Mouse (Mus musculus): ENCODE measurements around the gene Trap1. TPM values are rescaled to one million over a fixed set of nuclear protein-coding genes. Genes with fewer than 3 reads are reported as not detected.
"Not testable (repeated sequence)": the region's sequence is repeated elsewhere in the genome, so short reads cannot be mapped to it uniquely, and the experiment has no call there.

The Trap1 gene
- polyA plus RNA-seq, 1 experiment from 2014 or later, result 61.2 TPM

DNA sequence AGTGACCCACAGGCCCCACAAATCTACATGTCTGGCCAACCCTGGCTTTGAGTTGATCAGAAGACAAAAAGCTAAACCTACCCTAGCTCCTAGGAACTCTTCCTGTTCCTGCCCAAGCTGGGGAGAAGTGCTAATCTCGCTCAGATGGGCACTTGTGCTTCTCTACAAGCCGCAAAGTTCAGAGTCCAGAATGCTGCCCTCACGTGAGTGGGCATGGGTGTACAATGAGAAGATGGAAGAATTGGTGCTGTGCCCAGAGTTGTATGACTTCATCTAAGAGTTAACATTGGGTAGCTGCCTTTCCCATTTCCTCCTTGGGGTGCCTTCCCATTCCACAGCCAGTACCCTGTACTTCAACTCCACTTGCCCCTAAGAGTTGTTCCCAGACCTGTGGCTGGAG lies 50.4 kb downstream of the Trap1 start:
- H3K4me3 ChIP-seq (ENCODE audit: low read depth, low read length), result no peak overlapping the region
- H3K9me3 ChIP-seq (ENCODE audit: low read length), result no peaks in the 10 kb centered on the region
- DNase-seq, result no peak
- 65% methylated on average over 3 of the region's 3 CpGs for WGBS (ENCODE audit: insufficient replicate concordance)
- TF ChIP-seq CTCF (IDR thresholded peaks at IDR 0.05; ENCODE audit: low read depth) (no peak), EP300 (IDR thresholded peaks at IDR 0.05; ENCODE audit: low read depth) (no peak)
- no peak overlapping the region for H3K9ac ChIP-seq (replicated peaks)
- peaks cover 11% of the 10 kb centered on the region for H3K4me1 ChIP-seq (ENCODE audit: insufficient read depth)
- H3K36me3 ChIP-seq (replicated peaks; ENCODE audit: insufficient read depth, low read length), result no peaks in the 10 kb centered on the region
- no peaks in the 10 kb centered on the region for H3K27me3 ChIP-seq (ENCODE audit: insufficient read depth, low read length)
- H3K4me2 ChIP-seq (ENCODE audit: low read depth, low read length), result no peak overlapping the region
- H3K27ac ChIP-seq (ENCODE audit: low read depth), result no peak overlapping the region
- no peak for ATAC-seq

DNA sequence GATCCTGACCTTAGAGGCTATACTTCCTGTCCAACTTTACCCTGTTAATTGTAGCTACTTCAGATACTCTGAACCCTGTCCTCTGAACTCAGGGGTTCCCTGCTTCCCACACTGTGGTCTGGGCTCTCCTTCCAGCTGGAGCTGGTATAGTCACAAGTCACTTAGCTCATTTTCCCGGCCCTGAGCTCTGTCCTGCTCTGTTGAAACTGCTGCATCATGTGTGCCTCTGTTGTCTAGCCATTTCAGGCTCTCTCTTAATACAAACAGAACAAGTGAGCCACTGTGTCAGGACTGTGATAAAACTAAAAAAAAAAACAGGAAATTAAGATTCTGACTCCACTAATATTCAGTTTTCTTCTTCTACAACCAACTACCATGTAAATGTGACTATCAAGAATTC lies 51.0 kb downstream of the Trap1 start:
- peaks cover 11% of the 10 kb centered on the region; the same call in 1 of the 2 replicates for H3K4me1 ChIP-seq (ENCODE audit: insufficient read depth)
- 48% methylated on average over 1 of the region's 1 CpGs for WGBS (ENCODE audit: insufficient replicate concordance)
- no peak for TF ChIP-seq EP300 (IDR thresholded peaks at IDR 0.05; ENCODE audit: low read depth)
- no peak for TF ChIP-seq CTCF (IDR thresholded peaks at IDR 0.05; ENCODE audit: low read depth)
- no peak overlapping the region for H3K9ac ChIP-seq (replicated peaks)
- no peak overlapping the region for H3K4me2 ChIP-seq (ENCODE audit: low read depth, low read length)
- no peaks in the 10 kb centered on the region for H3K36me3 ChIP-seq (replicated peaks; ENCODE audit: insufficient read depth, low read length)
- ATAC-seq (no peak), DNase-seq (no peak)
- no peaks in the 10 kb centered on the region for H3K27me3 ChIP-seq (ENCODE audit: insufficient read depth, low read length)
- H3K27ac ChIP-seq (ENCODE audit: low read depth), result no peak overlapping the region
- H3K4me3 ChIP-seq (ENCODE audit: low read depth, low read length), result no peak overlapping the region
- no peaks in the 10 kb centered on the region for H3K9me3 ChIP-seq (ENCODE audit: low read length)

DNA sequence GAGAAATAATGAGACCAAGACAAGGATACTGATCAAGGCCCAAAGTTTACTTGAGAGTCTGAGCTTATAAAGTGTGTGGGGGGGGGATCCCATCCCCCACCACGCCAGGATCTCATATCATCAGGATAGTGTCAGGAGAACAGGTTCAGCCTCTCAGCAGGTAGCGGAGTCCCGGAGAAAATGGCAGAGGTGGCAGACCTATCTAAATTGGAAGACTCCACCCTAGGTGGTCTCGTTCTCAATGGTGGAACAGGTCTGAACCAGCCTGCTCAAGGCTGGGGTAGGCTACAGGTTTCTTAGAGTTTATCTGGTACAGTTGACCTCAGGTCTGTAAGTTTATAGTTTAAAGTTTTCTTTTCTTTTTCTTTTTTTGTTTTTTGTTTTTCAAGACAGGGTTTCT lies 54.9 kb downstream of the Trap1 start:
- Histone ChIP-seq H3K27me3 (ENCODE audit: insufficient read depth, low read length) (no peaks in the 10 kb centered on the region), H3K36me3 (replicated peaks; ENCODE audit: insufficient read depth, low read length) (no peaks in the 10 kb centered on the region), H3K27ac (ENCODE audit: low read depth) (no peak overlapping the region), H3K4me1 (ENCODE audit: insufficient read depth) (no peaks in the 10 kb centered on the region), H3K4me3 (ENCODE audit: low read depth, low read length) (no peak overlapping the region), H3K9me3 (ENCODE audit: low read length) (no peaks in the 10 kb centered on the region), H3K9ac (replicated peaks) (no peak overlapping the region), H3K4me2 (ENCODE audit: low read depth, low read length) (no peak overlapping the region)
- TF ChIP-seq EP300 (IDR thresholded peaks at IDR 0.05; ENCODE audit: low read depth) (no peak), CTCF (IDR thresholded peaks at IDR 0.05; ENCODE audit: low read depth) (no peak)
- WGBS (ENCODE audit: insufficient replicate concordance), result 74% methylated on average over 4 of the region's 4 CpGs
- DNase-seq (no peak), ATAC-seq (no peak)

DNA sequence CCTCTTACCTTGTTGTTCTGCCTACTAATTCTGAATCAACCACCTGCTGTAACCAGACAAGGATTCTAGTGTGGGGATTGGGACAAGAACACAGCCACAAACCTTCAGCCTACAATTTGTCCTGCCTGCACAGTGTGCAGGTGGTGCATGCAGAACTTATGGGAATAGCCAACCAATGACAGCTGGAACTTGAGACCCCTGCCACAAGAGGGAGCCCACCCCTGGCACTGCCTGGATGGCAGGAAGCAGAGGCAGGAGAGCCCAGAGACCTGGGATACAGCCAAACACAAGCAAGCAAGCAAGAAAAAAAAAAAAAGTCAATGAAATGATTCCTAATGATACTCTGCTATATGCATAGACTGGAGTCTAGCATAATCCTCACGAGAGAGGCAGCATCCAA lies 56.4 kb downstream of the Trap1 start:
- DNase-seq (no peak), ATAC-seq (no peak)
- WGBS (ENCODE audit: insufficient replicate concordance), result 73% methylated on average over 1 of the region's 1 CpGs
- no peak overlapping the region for H3K4me2 ChIP-seq (ENCODE audit: low read depth, low read length)
- no peaks in the 10 kb centered on the region for H3K36me3 ChIP-seq (replicated peaks; ENCODE audit: insufficient read depth, low read length)
- H3K9ac ChIP-seq (replicated peaks), result no peak overlapping the region
- TF ChIP-seq EP300 (IDR thresholded peaks at IDR 0.05; ENCODE audit: low read depth) (no peak), CTCF (IDR thresholded peaks at IDR 0.05; ENCODE audit: low read depth) (no peak)
- no peaks in the 10 kb centered on the region for H3K9me3 ChIP-seq (ENCODE audit: low read length)
- H3K27me3 ChIP-seq (ENCODE audit: insufficient read depth, low read length), result no peaks in the 10 kb centered on the region
- no peak overlapping the region for H3K27ac ChIP-seq (ENCODE audit: low read depth)
- no peak overlapping the region for H3K4me3 ChIP-seq (ENCODE audit: low read depth, low read length)
- no peaks in the 10 kb centered on the region for H3K4me1 ChIP-seq (ENCODE audit: insufficient read depth)

DNA sequence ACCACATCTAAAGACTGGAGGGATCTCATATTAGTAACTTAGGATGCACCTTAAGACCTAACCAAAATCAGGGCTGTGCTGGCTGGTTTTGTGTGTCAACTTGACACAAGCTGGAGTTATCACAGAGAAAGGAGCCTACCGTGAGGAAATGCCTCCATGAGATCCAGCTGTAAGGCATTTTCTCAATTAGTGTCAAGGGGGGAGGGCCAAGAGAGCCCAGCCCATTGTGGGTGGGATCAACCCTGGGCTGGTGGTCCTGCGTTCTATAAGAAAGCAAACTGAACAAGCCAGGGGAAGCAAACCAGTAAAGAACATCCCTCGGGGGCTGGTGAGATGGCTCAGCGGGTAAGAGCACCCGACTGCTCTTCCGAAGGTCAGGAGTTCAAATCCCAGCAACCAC lies 60.2 kb downstream of the Trap1 start:
- H3K4me1 ChIP-seq (ENCODE audit: insufficient read depth); DNase-seq; H3K4me3 ChIP-seq (ENCODE audit: low read depth, low read length); H3K9me3 ChIP-seq (ENCODE audit: low read length); H3K9ac ChIP-seq (replicated peaks); ATAC-seq; H3K27ac ChIP-seq (ENCODE audit: low read depth); H3K4me2 ChIP-seq (ENCODE audit: low read depth, low read length); H3K27me3 ChIP-seq (ENCODE audit: insufficient read depth, low read length); H3K36me3 ChIP-seq (replicated peaks; ENCODE audit: insufficient read depth, low read length): not testable (repeated sequence)
- 80% methylated on average over 6 of the region's 6 CpGs for WGBS (ENCODE audit: insufficient replicate concordance)

DNA sequence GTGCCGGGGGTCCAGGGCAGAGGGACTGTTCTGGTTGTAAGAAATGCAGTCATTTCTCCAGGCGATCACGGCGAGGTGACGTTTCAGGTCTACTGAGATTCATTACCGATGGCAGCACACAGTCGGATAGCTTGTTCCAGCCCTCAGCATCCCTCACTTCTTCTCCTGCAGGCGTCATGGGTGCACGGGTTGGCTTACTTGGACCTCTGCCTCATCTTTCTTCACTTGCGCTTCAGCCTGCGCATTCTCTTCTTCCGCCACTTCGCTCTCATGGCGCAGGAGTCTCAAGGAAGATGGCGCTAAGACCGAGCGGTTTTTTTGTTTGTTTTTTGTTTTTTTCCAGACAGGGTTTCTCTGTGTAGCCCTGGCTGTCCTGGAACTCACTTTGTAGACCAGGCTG lies 60.8 kb downstream of the Trap1 start:
- H3K9ac ChIP-seq (replicated peaks); H3K27ac ChIP-seq (ENCODE audit: low read depth); H3K27me3 ChIP-seq (ENCODE audit: insufficient read depth, low read length); ATAC-seq; H3K4me3 ChIP-seq (ENCODE audit: low read depth, low read length); H3K4me1 ChIP-seq (ENCODE audit: insufficient read depth); DNase-seq; H3K36me3 ChIP-seq (replicated peaks; ENCODE audit: insufficient read depth, low read length); H3K9me3 ChIP-seq (ENCODE audit: low read length); H3K4me2 ChIP-seq (ENCODE audit: low read depth, low read length): not testable (repeated sequence)
- 72% methylated on average over 17 of the region's 17 CpGs for WGBS (ENCODE audit: insufficient replicate concordance)

DNA sequence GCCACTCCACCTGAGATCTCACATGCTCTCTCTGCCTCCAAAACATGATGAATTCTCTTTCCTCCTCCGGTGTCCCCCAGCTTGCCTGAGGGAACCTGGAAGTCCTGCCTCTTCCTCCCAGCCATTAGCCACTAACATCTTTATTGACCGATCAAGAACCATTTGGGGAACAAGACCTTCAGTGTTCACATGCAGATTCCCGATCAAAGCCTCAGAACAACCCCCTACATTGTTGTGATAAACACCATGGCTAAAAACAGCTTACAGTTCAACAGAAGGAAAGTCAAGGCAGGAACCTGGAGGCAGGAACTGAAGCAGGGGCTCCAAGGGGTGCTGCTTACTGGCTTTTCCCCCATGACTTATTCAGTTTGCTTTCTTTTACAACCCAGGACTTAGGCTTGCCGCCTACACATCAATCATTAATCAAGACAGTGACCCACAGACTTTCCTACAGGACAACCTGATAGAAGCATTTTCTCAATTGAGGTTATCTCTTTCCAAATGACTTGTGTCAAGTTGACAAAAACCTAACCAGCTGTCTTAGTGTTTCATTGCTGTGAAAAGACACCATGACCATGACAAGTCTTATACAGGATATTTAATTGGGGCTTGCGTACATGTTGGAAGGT lies 63.5 kb downstream of the Trap1 start:
- 77% methylated on average over 5 of the region's 5 CpGs for whole genome bisulfite sequencing (ENCODE audit: insufficient replicate concordance)
- ATAC-seq (no peak), DNase-seq (no peak)
- H3K27me3 ChIP-seq (ENCODE audit: insufficient read depth, low read length), result no peaks in the 10 kb centered on the region
- H3K9ac ChIP-seq (replicated peaks), result no peak overlapping the region
- H3K4me3 ChIP-seq (ENCODE audit: low read depth, low read length), result no peak overlapping the region
- H3K27ac ChIP-seq (ENCODE audit: low read depth), result no peak overlapping the region
- no peaks in the 10 kb centered on the region for H3K36me3 ChIP-seq (replicated peaks; ENCODE audit: insufficient read depth, low read length)
- H3K4me1 ChIP-seq (ENCODE audit: insufficient read depth), result peaks cover 5% of the 10 kb centered on the region; the same call in 1 of the 2 replicates
- TF ChIP-seq EP300 (IDR thresholded peaks at IDR 0.05; ENCODE audit: low read depth), result no peak
- TF ChIP-seq CTCF (IDR thresholded peaks at IDR 0.05; ENCODE audit: low read depth), result no peak
- no peak overlapping the region for H3K4me2 ChIP-seq (ENCODE audit: low read depth, low read length)
- no peaks in the 10 kb centered on the region for H3K9me3 ChIP-seq (ENCODE audit: low read length)

Data from liver, postnatal 0 days (tissue).